Mouse (Mus musculus): ENCODE measurements at regions not wholly inside any gene's neighbourhood (a gene's known extent, or its start where the extent isn't known, plus 50 kb on each side); places are given as distances from the start of the nearest gene placed in this dataset.

DNA sequence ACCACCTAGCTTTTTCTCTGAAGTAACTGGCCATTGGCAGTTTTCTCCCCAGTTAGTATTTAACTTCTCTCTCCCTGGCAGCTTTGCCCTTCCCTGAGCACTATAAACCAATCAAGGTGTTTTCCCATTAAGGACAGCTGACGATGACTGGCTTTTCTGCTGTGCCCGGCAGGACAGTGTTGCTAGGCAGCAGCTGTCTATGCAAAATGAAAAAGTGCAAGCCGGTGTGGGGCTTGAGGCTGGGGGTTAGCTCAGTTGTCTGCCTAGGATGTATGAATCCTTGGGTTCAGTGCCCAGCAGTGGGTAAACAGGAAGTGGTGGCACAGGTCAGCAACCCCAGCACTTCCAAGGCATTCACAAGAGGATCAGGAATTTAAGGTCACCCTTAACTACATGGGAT is 60.9 kb upstream of the Klf4 start:
- Histone ChIP-seq H3K4me2 (ENCODE audit: low read length) (no peak overlapping the region), H3K27ac (replicated peaks; ENCODE audit: low read depth, low read length) (no peak overlapping the region), H3K9ac (replicated peaks; ENCODE audit: low read length) (no peak overlapping the region), H3K4me3 (replicated peaks; ENCODE audit: low read depth, low read length) (no peak overlapping the region), H3K4me1 (ENCODE audit: control insufficient read depth, insufficient read depth, low read length) (no peaks in the 10 kb centered on the region), H3K27me3 (ENCODE audit: control insufficient read depth, insufficient read depth, low read length) (no peaks in the 10 kb centered on the region), H3K9me3 (ENCODE audit: control insufficient read depth, low read length) (no peaks in the 10 kb centered on the region), H3K36me3 (ENCODE audit: control insufficient read depth, insufficient read depth, low read length) (no peaks in the 10 kb centered on the region)
- ATAC-seq (ENCODE audit: low FRiP score, low TSS enrichment) (no peak), DNase-seq (peak; percentile 21)
- WGBS, result 18% methylated on average over 3 of the region's 3 CpGs

DNA sequence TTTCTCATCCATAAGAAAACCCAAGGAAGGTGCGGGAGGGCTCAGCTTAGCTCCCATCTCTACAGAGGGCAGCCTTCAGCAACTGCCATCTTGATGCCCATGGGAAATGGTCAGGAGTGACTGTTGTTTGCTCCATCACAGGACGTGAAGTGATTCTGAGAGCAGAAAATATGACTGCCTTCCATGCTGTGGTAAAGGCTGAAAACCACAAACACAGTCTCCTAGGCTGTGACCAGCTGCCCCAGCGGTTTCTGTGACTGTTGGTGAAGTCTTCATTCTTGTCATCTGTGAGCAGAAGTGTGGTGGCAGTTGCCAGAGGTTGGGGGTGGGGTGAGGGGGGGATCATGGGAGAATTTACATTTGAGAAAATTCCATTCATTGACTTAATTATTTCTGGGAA is 53.9 kb upstream of the Klf4 start:
- H3K36me3 ChIP-seq (ENCODE audit: control insufficient read depth, insufficient read depth, low read length), result no peaks in the 10 kb centered on the region
- H3K9ac ChIP-seq (replicated peaks; ENCODE audit: low read length), result no peak overlapping the region
- H3K27me3 ChIP-seq (ENCODE audit: control insufficient read depth, insufficient read depth, low read length), result no peaks in the 10 kb centered on the region
- H3K4me3 ChIP-seq (replicated peaks; ENCODE audit: low read depth, low read length), result no peak overlapping the region
- no peaks in the 10 kb centered on the region for H3K9me3 ChIP-seq (ENCODE audit: control insufficient read depth, low read length)
- no peaks in the 10 kb centered on the region for H3K4me1 ChIP-seq (ENCODE audit: control insufficient read depth, insufficient read depth, low read length)
- no peak overlapping the region for H3K27ac ChIP-seq (replicated peaks; ENCODE audit: low read depth, low read length)
- ATAC-seq (ENCODE audit: low FRiP score, low TSS enrichment) (no peak), DNase-seq (no peak)
- no peak overlapping the region for H3K4me2 ChIP-seq (ENCODE audit: low read length)
- 90% methylated on average over 3 of the region's 3 CpGs for WGBS

DNA sequence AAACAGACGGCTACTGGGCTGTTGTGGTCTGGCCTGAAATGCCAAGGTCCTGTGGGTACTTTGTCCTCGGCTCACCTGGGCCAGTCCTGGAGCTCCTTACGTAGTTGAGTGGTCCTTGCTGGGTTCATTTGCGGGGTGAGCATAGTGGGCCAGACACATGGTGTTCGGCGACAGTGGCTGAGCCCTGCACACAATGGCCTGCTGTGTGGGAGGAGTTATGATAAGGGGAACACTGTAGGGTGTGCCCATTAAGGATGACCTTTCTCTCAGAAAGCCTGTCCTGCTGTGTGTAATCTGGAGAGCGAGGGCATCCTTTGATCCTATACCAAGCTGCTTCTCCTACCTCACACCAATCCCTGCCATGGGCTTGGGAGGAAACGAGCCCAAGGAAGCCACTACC is 51.3 kb upstream of the Klf4 start:
- DNase-seq, result no peak
- Histone ChIP-seq H3K27me3 (ENCODE audit: control insufficient read depth, insufficient read depth, low read length) (no peaks in the 10 kb centered on the region), H3K9me3 (ENCODE audit: control insufficient read depth, low read length) (no peaks in the 10 kb centered on the region), H3K4me2 (ENCODE audit: low read length) (no peak overlapping the region), H3K36me3 (ENCODE audit: control insufficient read depth, insufficient read depth, low read length) (no peaks in the 10 kb centered on the region), H3K9ac (replicated peaks; ENCODE audit: low read length) (no peak overlapping the region), H3K4me3 (replicated peaks; ENCODE audit: low read depth, low read length) (no peak overlapping the region), H3K27ac (replicated peaks; ENCODE audit: low read depth, low read length) (no peak overlapping the region), H3K4me1 (ENCODE audit: control insufficient read depth, insufficient read depth, low read length) (no peaks in the 10 kb centered on the region)
- ATAC-seq (ENCODE audit: low FRiP score, low TSS enrichment), result no peak
- 54% methylated on average over 8 of the region's 8 CpGs for WGBS

Measured in midbrain, embryonic 14.5 days (tissue).